Comparison of ENCODE assay signal across 20 mouse cellular contexts in genomic region chr19:43998101-43998500, GRCm38 (mm10). TPM values are rescaled to one million over a fixed set of nuclear protein-coding genes. Genes with fewer than 3 reads are reported as not detected.
DNase-seq lines count a peak whose midpoint lies in the region; ATAC-seq and TF ChIP-seq lines count a peak whose summit lies in the region.
"Had no signal": no experiment of that assay in that cellular context is flagged by ENCODE, and none has a peak within 500 bp of the region (broad histone marks: within the 10 kb centered on the region; RNA-seq: fewer than 3 reads in every experiment).

No protein-coding gene starts in this region.

- TF ChIP-seq EP300 in liver, postnatal 0 days (IDR thresholded peaks at IDR 0.05; ENCODE audit: low read depth) = no peak

- no peak overlapping the region for H3K9ac ChIP-seq in liver, adult 2 months (ENCODE audit: low read depth, low read length)
- no peak overlapping the region for H3K9ac ChIP-seq in liver, embryonic 11.5 days (ENCODE audit: low read depth, low read length)
- no peak overlapping the region for H3K9ac ChIP-seq in liver, postnatal 0 days (replicated peaks)
- H3K9ac ChIP-seq in midbrain, embryonic 11.5 days (ENCODE audit: low read length) = no peak overlapping the region
- H3K9ac ChIP-seq: embryonic facial prominence, embryonic 12.5 days; limb, embryonic 12.5 days; neural tube, embryonic 12.5 days had no signal

- no peak overlapping the region for H3K4me2 ChIP-seq in liver, embryonic 11.5 days
- H3K4me2 ChIP-seq in liver, postnatal 0 days (ENCODE audit: low read depth, low read length) = no peak overlapping the region
- H3K4me2 ChIP-seq in midbrain, embryonic 11.5 days = no peak overlapping the region
- H3K4me2 ChIP-seq: embryonic facial prominence, embryonic 12.5 days; heart, embryonic 11.5 days; limb, embryonic 12.5 days; neural tube, embryonic 12.5 days had no signal

- H3K27me3 ChIP-seq in liver, adult 2 months (ENCODE audit: control insufficient read depth, insufficient read depth, low read length) = no peaks in the 10 kb centered on the region
- H3K27me3 ChIP-seq in liver, embryonic 11.5 days (replicated peaks; ENCODE audit: control insufficient read depth, insufficient read depth, low read length) = no peaks in the 10 kb centered on the region
- no peaks in the 10 kb centered on the region for H3K27me3 ChIP-seq in liver, postnatal 0 days (ENCODE audit: insufficient read depth, low read length)
- H3K27me3 ChIP-seq in midbrain, embryonic 11.5 days (ENCODE audit: control insufficient read depth, insufficient read depth, low read length) = no peaks in the 10 kb centered on the region
- H3K27me3 ChIP-seq: embryonic facial prominence, embryonic 12.5 days; limb, embryonic 12.5 days; neural tube, embryonic 12.5 days had no signal

- peaks cover 12% of the 10 kb centered on the region for H3K4me1 ChIP-seq in liver, adult 2 months (ENCODE audit: control insufficient read depth, insufficient read depth, low read length)
- H3K4me1 ChIP-seq in liver, embryonic 11.5 days (replicated peaks; ENCODE audit: control insufficient read depth, insufficient read depth, low read length) = no peaks in the 10 kb centered on the region
- 0 out of 2 replicates have a peak, but pooled peaks cover 6% of the 10 kb centered on the region for H3K4me1 ChIP-seq in liver, postnatal 0 days (ENCODE audit: insufficient read depth)
- H3K4me1 ChIP-seq in midbrain, embryonic 11.5 days (ENCODE audit: control insufficient read depth, insufficient read depth, low read length) = no peaks in the 10 kb centered on the region
- H3K4me1 ChIP-seq: embryonic facial prominence, embryonic 12.5 days; forebrain, embryonic 10.5 days; limb, embryonic 12.5 days; neural tube, embryonic 12.5 days had no signal

- WGBS in liver, adult 2 months = 76% methylated on average over 10 of the region's 10 CpGs
- 78% methylated on average over 10 of the region's 10 CpGs for WGBS in liver, embryonic 11.5 days
- 68% methylated on average over 10 of the region's 10 CpGs for WGBS in liver, postnatal 0 days (ENCODE audit: insufficient replicate concordance)
- WGBS in midbrain, embryonic 11.5 days = 87% methylated on average over 10 of the region's 10 CpGs

- no peaks in the 10 kb centered on the region for H3K9me3 ChIP-seq in liver, embryonic 11.5 days (ENCODE audit: control insufficient read depth, low read length)
- H3K9me3 ChIP-seq in liver, postnatal 0 days (ENCODE audit: low read length) = no peaks in the 10 kb centered on the region
- H3K9me3 ChIP-seq in midbrain, embryonic 11.5 days (ENCODE audit: control insufficient read depth, low read length) = no peaks in the 10 kb centered on the region
- H3K9me3 ChIP-seq: embryonic facial prominence, embryonic 12.5 days; forebrain, embryonic 10.5 days; limb, embryonic 12.5 days; neural tube, embryonic 12.5 days had no signal

- ATAC-seq in liver, embryonic 11.5 days (replicated peaks; ENCODE audit: low FRiP score) = no peak
- ATAC-seq in liver, postnatal 0 days = no peak
- ATAC-seq in midbrain, embryonic 11.5 days (ENCODE audit: low FRiP score) = no peak

- H3K27ac ChIP-seq in liver, adult 2 months (replicated peaks; ENCODE audit: insufficient read depth, low read depth, low read length) = peak overlapping the region; percentile 91
- H3K27ac ChIP-seq in liver, embryonic 11.5 days (ENCODE audit: low read depth, low read length) = no peak overlapping the region
- peak overlapping the region; percentile 94 for H3K27ac ChIP-seq in liver, postnatal 0 days (ENCODE audit: low read depth)
- H3K27ac ChIP-seq in midbrain, embryonic 11.5 days (ENCODE audit: low read depth, low read length) = no peak overlapping the region
- H3K27ac ChIP-seq: embryonic facial prominence, embryonic 12.5 days; forebrain, embryonic 10.5 days; kidney, postnatal 0 days; limb, embryonic 12.5 days; macrophage; neural tube, embryonic 12.5 days had no signal

- H3K36me3 ChIP-seq in liver, adult 2 months (ENCODE audit: control insufficient read depth, insufficient read depth, low read length) = no peaks in the 10 kb centered on the region
- H3K36me3 ChIP-seq in liver, embryonic 11.5 days (ENCODE audit: control insufficient read depth, insufficient read depth, low read length) = no peaks in the 10 kb centered on the region
- H3K36me3 ChIP-seq in liver, postnatal 0 days (replicated peaks; ENCODE audit: insufficient read depth, low read length) = no peaks in the 10 kb centered on the region
- H3K36me3 ChIP-seq in midbrain, embryonic 11.5 days (ENCODE audit: control insufficient read depth, insufficient read depth, low read length) = no peaks in the 10 kb centered on the region
- H3K36me3 ChIP-seq: embryonic facial prominence, embryonic 12.5 days; forebrain, embryonic 10.5 days; limb, embryonic 12.5 days; neural tube, embryonic 12.5 days had no signal

- no peak for DNase-seq in liver, adult 2 months (ENCODE audit: extremely low read depth, low read depth, low spot score)
- DNase-seq in liver, embryonic 11.5 days (ENCODE audit: low spot score) = no peak
- peak; percentile 51 to 74 for DNase-seq in frontal cortex, postnatal 10 days (ENCODE audit: low spot score in 2 of 2)
- peak; percentile 58 to 62 for DNase-seq in layer of hippocampus, postnatal 10 days (ENCODE audit: low spot score in 2 of 2)
- DNase-seq in liver, postnatal 0 days = no peak
- no peak for DNase-seq in adrenal gland, postnatal 10 days
- DNase-seq in spleen, adult 18-20 months = no peak
- DNase-seq in midbrain, embryonic 11.5 days (ENCODE audit: low spot score, missing footprints) = no peak
- DNase-seq: adrenal gland, adult 8-10 months; cerebellum, postnatal 25 days; gastrocnemius, postnatal 14 days; heart, postnatal 4 days had no signal

- TF ChIP-seq CTCF in liver, adult 2 months (IDR thresholded peaks at IDR 0.05; ENCODE audit: low read depth, low read length) = no peak
- no peak for TF ChIP-seq CTCF in liver, postnatal 0 days (IDR thresholded peaks at IDR 0.05; ENCODE audit: low read depth)

- no peak overlapping the region for H3K4me3 ChIP-seq in liver, adult 2 months (ENCODE audit: insufficient read depth, low read depth, low read length)
- no peak overlapping the region for H3K4me3 ChIP-seq in liver, embryonic 11.5 days (ENCODE audit: low read depth, low read length)
- no peak overlapping the region for H3K4me3 ChIP-seq in liver, postnatal 0 days (ENCODE audit: low read depth, low read length)
- H3K4me3 ChIP-seq in midbrain, embryonic 11.5 days (ENCODE audit: low read depth, low read length) = no peak overlapping the region
- H3K4me3 ChIP-seq: embryonic facial prominence, embryonic 12.5 days; forebrain, embryonic 10.5 days; limb, embryonic 12.5 days; neural tube, embryonic 12.5 days had no signal

- TF ChIP-seq POLR2A in liver, adult 2 months (IDR thresholded peaks at IDR 0.05; ENCODE audit: extremely low read depth, insufficient read depth, low read length) = no peak

- H3K79me2 ChIP-seq in liver, adult 2 months (ENCODE audit: control insufficient read depth, insufficient read depth, low read length) = no peaks in the 10 kb centered on the region

RNA-seq across cellular contexts. Expression of gene Cpn1, which starts 11.7 kb away (rescaled TPM):
- 215 and 272 TPM in 2 replicates for total RNA-seq in liver, adult 2 months (2014; rRNA removed)
- polyA plus RNA-seq in liver, adult 2 months (2012; rRNA removed) = 336 and 360 TPM in 2 replicates
- polyA plus RNA-seq in liver, embryonic 11.5 days (2014; fragmentation: Nextera tagmentation; extraction: Ambion mirVana) = 53.7 and 53.9 TPM in 2 replicates
- total RNA-seq in layer of hippocampus, postnatal 10 days (2021) = under 1 TPM; 0.25 to 0.30 TPM
- polyA plus RNA-seq in liver, postnatal 0 days (2015; fragmentation: Nextera tagmentation; extraction: Ambion mirVana) = 110 and 118 TPM in 2 replicates
- 10 to 100 TPM; 18.5 to 45.6 TPM for total RNA-seq in adrenal gland, postnatal 10 days (2021)
- polyA plus RNA-seq in midbrain, embryonic 11.5 days (2014; fragmentation: Nextera tagmentation; extraction: Ambion mirVana) = 0.14 and 0.28 TPM in 2 replicates
- total RNA-seq: gastrocnemius, postnatal 14 days; heart, postnatal 4 days had no signal
- polyA plus RNA-seq: embryonic facial prominence, embryonic 12.5 days; macrophage had no signal

RNA-seq across cellular contexts. Expression of gene Cyp2c23, which starts 30.9 kb away (rescaled TPM):
- 233 and 351 TPM in 2 replicates for total RNA-seq in liver, adult 2 months (2014; rRNA removed)
- polyA plus RNA-seq in liver, adult 2 months (2012; rRNA removed) = 200 and 262 TPM in 2 replicates
- 4.4 and 5.1 TPM in 2 replicates for polyA plus RNA-seq in liver, embryonic 11.5 days (2014; fragmentation: Nextera tagmentation; extraction: Ambion mirVana)
- not detected for total RNA-seq in layer of hippocampus, postnatal 10 days (2021)
- polyA plus RNA-seq in liver, postnatal 0 days (2015; fragmentation: Nextera tagmentation; extraction: Ambion mirVana) = 75.8 and 85.1 TPM in 2 replicates
- total RNA-seq in adrenal gland, postnatal 10 days (2021) = 10 to 100 TPM; 15.8 to 32.2 TPM
- polyA plus RNA-seq in midbrain, embryonic 11.5 days (2014; fragmentation: Nextera tagmentation; extraction: Ambion mirVana) = not detected in 2 replicates
- total RNA-seq: gastrocnemius, postnatal 14 days; heart, postnatal 4 days; midbrain, postnatal 0 days had no signal
- polyA plus RNA-seq: embryonic facial prominence, embryonic 12.5 days; forebrain, embryonic 10.5 days; midbrain, postnatal 0 days; neural tube, embryonic 12.5 days had no signal

RNA-seq across cellular contexts. Expression of gene Dnmbp, which starts 58.1 kb away (rescaled TPM):
- total RNA-seq in liver, adult 2 months (2014; rRNA removed) = 23.3 and 24.7 TPM in 2 replicates
- polyA plus RNA-seq in liver, adult 2 months (2012; rRNA removed) = 15.5 and 15.6 TPM in 2 replicates
- 7.5 and 8.7 TPM in 2 replicates for polyA plus RNA-seq in liver, embryonic 11.5 days (2014; fragmentation: Nextera tagmentation; extraction: Ambion mirVana)
- 10 to 100 TPM in 1 of 2 experiments, 1 to 10 TPM in 1; 8.6 to 11.4 TPM for total RNA-seq in layer of hippocampus, postnatal 10 days (2021)
- polyA plus RNA-seq in liver, postnatal 0 days (2015; fragmentation: Nextera tagmentation; extraction: Ambion mirVana) = 4.0 and 4.8 TPM in 2 replicates
- 10 to 100 TPM; 13.9 to 19.0 TPM for total RNA-seq in adrenal gland, postnatal 10 days (2021)
- polyA plus RNA-seq in midbrain, embryonic 11.5 days (2014; fragmentation: Nextera tagmentation; extraction: Ambion mirVana) = 13.5 and 14.5 TPM in 2 replicates

Comparison
In these comparisons a context has a peak if more than half of its experiments do, and no peak if none do; other contexts are left out.
1. H3K27ac ChIP-seq: peak in liver, adult 2 months (single experiment) and liver, postnatal 0 days (single experiment); none in liver, embryonic 11.5 days (single experiment) and midbrain, embryonic 11.5 days (single experiment).
2. RNA of gene Cyp2c23, which starts 30.9 kb away (polyA plus RNA-seq): 200 to 262 TPM in liver, adult 2 months and 75.8 to 85.1 TPM in liver, postnatal 0 days; 4.4 to 5.1 TPM in liver, embryonic 11.5 days and not detected in midbrain, embryonic 11.5 days; every median in the first group is over 10 times any median in the second.
3. DNase-seq: peak in frontal cortex, postnatal 10 days (2 of 2) and layer of hippocampus, postnatal 10 days (2 of 2); none in liver, adult 2 months (single experiment), liver, embryonic 11.5 days (single experiment), liver, postnatal 0 days (single experiment), adrenal gland, postnatal 10 days (single experiment), spleen, adult 18-20 months (0 of 2) and midbrain, embryonic 11.5 days (single experiment).
4. RNA of gene Cpn1, which starts 11.7 kb away (polyA plus RNA-seq): 336 to 360 TPM in liver, adult 2 months, 110 to 118 TPM in liver, postnatal 0 days and 53.7 to 53.9 TPM in liver, embryonic 11.5 days; 0.14 to 0.28 TPM in midbrain, embryonic 11.5 days; every median in the first group is over 10 times any median in the second.